Mouse (Mus musculus) adrenal gland, postnatal 14 days (tissue): Measurements from ENCODE around the gene Rps6ka1. TPM values are rescaled to one million over a fixed set of nuclear protein-coding genes. Genes with fewer than 3 reads are reported as not detected.
A peak's percentile ranks its signal among the peaks of the same experiment; 100 is the strongest.
"Not testable (repeated sequence)": the region's sequence is repeated elsewhere in the genome, so short reads cannot be mapped to it uniquely, and the experiment has no call there.

ENCODE experiments used
- DNase-seq: peaks from one replicate; pipeline ENCODE4 v3.0.0; 2021; ENCODE audit warnings: mixed read lengths
- total RNA-seq: library from RNA; stranded (reverse); gene quantifications from 2 replicates; pipeline ENCODE4 v1.2.3, GENCODE M21; 2021

The Rps6ka1 gene
- total RNA-seq, 1 experiment from 2014 or later = 17.9 TPM

DNA sequence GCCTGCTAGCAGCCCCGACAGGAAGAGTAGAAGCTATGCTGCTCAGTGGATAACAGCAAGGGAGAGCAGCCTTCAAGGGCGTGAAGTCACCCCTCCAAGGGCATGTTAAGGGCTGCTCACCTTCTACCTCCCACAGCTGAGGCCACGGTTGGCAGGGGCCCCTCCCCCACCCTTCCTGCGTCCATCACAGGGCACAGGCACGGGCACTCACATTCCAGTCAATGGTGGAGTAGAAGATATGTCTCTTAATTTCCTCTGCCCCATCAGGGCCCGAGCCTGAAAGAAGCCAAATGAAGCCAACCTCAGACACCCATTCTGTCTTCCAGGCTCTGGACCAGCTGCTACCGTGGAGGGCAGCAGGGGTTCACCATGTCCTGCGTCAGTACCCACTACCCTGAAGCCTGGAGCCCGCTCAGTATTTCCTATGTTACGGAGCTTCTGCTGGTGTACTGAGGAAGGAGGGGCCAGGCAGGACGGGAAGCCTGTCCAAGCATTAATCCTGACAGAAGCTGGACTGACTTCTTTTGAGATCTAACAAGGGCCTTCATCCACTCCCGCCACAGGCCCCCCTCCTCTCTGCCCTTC is 23.7 kb downstream of the Rps6ka1 start:
- DNase-seq = peak; percentile 59

- DNase-seq = no peak
Observed at GRCm38 (mm10) chr4:133857527-133857926, 30.1 kb downstream of the Rps6ka1 start.

DNA sequence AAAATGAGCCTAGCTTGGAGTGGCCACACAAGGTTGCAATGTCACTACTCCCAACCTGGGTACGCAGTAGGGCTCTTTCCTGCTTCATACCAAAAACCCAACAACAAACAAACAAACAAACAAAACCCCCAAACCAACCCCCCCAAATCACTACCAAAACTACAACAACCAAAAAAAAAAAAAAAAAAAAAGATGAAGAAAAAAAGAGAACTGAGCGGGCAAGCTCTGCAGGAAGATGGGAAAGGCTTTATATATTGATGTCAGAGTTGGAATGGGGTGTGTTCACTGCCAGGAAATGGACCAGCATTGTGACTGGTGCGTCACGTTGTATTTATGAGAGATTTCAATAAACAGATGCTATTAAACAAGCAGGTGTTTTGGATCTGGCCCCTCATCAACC is 33.0 kb downstream of the Rps6ka1 start:
- DNase-seq = no peak

DNA sequence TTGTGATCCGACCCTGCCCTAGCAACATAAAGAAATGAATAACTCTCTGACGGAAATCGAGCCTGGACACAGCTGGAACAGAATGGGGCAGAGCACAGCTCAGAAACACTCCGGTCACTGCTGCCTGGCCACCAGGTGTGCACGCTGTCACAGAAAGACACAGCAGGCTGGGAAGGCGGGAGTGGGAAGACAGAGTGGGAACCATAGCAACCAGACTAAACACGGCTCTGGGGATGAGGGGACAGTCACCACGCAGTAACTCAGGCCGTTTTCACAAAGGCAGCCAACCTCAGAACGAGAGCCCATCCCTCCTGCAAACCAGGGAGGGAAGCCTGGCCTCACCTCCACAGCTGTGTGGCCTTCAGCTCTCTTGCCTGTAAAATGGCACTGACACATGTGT is 34.0 kb downstream of the Rps6ka1 start:
- no peak for DNase-seq

GRCm38 (mm10) chr4:133846625-133847024 is 41.0 kb downstream of the Rps6ka1 start:
- no peak for DNase-seq

DNA sequence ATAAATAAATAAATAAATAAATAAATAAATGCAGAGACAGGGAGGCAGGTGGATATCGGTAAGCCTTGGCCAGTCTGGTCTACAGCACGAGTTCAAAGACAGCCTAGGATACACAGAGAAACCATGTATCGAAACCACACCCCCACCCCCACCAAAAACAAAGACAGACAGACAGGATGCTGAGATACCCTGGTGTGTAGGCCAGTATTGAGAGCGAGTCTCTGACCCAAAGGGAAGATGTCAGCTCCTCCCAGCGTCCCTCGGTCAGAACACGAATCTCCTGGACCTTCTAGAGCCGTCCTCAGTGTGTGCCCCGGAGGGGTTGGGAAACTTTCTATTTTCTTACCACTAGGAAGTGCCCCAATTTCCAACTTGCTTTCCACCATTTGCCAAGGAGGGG is 42.5 kb downstream of the Rps6ka1 start:
- no peak for DNase-seq

GRCm38 (mm10) chr4:133844209-133844841 is 43.3 kb downstream of the Rps6ka1 start:
- no peak for DNase-seq

DNA sequence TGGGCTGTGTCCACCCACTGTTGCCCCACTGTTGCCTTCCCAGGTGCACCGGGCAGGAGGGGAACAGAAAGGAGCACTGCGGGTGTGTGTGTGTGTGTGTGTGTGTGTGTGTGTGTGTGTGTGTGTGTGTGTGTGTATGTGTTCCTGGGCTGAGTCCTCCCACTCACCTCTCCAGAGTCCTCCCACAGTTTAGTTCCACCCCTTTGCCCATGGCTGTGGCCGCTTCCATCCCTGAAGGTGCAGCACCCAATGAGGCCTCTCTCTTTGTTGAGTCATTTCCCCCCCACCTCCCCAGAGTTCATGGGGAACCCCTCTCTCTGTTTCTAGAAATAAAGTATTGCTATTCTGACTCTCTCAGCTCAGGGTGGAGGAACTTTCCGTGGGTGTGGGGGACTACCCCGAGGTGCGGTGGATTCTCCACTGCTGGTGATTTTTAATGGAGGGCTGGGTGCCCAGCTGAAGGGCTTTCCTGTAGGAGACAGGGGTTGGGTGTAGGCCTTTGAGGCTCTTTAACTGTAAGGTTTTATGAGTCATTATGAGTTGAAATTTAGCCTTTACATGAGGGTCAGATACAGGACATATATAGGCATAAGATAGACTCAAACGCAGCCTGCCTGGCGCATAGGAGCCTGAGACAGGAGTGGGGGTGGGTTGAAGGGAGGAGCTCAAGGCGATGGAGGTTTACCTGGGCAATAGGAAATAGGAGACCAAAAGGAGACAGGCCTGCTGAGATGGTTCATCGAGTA is 44.4 kb downstream of the Rps6ka1 start:
- DNase-seq = no peak

DNA sequence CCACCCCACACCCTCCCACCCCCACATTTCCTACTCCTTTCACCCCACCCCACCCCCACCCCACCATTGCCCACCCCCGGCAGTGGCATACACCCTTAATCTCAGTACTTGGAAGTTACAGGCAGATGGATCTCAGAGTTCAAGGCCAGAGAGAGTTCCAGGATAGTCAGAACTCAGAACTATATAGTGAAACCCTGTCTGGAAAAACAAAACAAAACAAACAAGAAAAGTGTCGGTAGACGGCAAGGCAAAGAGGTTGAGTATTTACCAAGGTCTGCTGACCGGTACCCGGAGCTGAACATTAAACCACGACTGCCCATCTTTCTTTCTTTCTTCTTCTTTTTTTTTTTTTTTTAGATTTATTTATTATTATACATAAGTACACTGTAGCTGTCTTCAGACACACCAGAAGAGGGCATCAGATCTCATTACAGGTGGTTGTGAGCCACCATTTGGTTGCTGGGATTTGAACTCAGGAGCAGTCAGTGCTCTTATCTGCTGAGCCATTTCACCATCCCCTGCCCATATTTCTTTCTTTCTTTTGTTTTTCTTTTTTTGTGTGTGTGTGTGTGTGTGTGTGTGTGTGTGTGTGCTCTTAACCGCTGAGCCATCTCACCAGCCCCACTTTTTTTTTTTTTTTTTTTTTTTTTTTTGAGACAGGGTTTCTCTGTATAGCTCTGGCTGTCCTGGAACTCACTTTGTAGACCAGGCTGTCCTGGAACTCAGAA is 45.7 kb downstream of the Rps6ka1 start:
- not testable (repeated sequence) for DNase-seq

- DNase-seq = peak; percentile 55
Observed at GRCm38 (mm10) chr4:133841035-133841434, 46.6 kb downstream of the Rps6ka1 start.

DNA sequence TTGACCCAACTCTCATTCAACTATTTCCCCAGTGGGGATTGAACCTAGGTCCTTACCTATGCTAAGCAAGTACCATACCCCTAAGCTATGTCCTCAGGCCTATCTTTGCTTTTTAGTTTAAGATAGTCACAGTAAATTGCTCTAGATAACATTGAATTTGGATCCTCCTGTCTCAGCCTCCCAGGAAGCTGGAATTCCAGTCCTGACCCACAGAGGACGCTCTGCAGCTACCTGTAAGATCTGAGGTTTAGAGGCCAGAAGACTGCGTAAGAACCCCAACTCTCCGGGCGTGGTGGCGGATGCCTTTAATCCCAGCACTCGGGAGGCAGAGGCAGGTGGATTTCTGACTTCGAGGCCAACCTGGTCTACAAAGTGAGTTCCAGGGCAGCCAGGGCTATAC is 47.1 kb downstream of the Rps6ka1 start:
- DNase-seq = no peak

DNA sequence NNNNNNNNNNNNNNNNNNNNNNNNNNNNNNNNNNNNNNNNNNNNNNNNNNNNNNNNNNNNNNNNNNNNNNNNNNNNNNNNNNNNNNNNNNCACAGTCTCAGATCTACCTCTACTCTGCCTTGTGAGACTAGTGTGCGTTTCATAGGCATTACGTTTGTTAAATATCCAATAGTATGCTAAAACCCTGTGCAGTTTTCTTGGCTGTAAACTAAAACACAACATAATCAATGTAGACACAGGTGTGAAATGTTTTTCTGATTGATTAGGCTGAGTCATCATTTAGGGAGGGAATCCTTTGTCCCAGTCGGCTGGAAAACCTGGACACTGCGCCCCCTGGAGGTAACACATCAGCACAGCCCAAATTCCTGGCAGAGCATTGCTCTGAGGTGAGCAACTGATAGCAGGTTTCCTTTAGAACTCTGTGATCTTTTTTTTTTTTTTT is 48.2 kb downstream of the Rps6ka1 start:
- DNase-seq = peak; percentile 62

DNA sequence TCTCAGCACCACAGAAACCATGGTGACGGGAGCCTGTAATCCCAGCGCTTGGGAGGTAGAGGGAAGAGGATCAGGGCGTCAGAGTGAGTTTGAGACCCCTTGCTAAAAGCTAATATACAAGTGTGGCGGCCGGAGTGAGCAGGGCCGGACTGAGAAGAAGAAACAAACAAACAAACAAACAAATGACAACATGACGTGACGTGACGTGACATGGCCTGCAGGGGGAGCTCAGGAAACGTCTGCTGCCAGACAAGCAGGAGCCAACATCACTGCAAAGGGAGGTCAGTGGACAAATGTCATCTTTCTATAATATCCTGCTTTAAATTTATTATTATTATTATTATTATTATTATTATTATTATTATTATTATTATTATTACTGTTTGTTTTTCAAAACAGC is 51.0 kb downstream of the Rps6ka1 start:
- DNase-seq = peak; percentile 55

DNA sequence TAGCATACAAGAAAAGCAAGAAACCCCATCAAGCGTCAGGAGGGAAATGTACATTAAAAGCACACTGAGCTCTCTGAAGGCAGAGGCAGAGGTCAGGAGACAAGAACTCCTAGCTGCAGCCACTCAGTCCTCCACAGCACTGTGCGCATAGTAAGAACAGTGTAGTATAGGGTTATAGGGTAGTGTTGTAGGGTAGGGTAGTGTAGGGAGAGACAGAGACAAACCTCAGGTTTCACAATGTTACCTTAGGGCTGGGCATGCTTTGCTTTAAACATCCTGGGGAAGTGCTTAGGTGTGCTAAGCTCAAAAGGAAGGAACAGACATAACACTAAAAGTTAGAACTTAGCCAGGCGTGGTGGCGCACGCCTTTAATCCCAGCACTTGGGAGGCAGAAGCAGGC is 52.4 kb downstream of the Rps6ka1 start:
- DNase-seq = no peak

DNA sequence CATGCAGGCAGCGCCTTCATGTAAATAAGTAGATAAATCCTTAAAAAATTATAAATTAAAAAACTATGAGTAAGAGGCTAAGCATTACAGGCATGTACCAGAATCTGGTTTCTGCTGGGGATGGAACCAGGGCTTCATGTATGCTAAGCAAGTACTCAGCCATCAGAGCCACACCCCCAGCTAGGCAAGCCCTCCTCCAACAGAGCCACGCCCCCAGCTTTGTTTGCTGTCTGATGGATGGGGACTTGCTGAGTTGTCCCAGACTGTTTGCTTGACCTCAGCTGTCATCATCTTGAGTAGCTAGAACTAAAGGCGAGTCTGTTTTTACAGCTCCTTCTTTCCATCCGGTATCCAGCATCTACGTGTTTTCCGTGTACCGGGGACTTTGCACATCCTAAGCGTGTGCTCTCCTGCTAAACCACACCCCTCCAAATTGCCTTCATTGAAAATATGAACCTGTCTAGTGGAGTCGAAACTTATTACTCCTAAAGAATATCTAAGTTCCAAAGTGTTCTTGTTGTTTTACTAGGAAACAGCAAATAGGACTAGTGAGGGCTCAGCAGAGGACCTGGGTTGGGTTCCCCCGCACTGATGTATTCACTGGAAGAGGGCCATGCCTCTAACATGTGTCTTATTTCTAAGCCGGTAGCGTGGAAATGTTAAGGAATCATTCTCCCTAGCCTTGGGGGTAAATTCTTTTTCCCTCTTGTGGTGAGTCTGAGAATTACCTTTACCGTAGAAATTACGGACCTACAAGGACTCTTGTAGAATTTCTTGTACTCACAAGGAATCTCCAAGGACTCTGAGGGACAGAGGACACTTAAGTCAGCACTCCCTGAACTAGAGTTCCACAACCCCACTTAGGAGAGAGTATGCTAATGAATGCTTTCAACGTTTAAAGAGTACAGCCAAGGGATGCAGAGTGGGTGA is 54.4 kb downstream of the Rps6ka1 start:
- DNase-seq = peak; percentile 77

- DNase-seq = no peak
Observed at GRCm38 (mm10) chr4:133830453-133830852, 57.1 kb downstream of the Rps6ka1 start.

DNA sequence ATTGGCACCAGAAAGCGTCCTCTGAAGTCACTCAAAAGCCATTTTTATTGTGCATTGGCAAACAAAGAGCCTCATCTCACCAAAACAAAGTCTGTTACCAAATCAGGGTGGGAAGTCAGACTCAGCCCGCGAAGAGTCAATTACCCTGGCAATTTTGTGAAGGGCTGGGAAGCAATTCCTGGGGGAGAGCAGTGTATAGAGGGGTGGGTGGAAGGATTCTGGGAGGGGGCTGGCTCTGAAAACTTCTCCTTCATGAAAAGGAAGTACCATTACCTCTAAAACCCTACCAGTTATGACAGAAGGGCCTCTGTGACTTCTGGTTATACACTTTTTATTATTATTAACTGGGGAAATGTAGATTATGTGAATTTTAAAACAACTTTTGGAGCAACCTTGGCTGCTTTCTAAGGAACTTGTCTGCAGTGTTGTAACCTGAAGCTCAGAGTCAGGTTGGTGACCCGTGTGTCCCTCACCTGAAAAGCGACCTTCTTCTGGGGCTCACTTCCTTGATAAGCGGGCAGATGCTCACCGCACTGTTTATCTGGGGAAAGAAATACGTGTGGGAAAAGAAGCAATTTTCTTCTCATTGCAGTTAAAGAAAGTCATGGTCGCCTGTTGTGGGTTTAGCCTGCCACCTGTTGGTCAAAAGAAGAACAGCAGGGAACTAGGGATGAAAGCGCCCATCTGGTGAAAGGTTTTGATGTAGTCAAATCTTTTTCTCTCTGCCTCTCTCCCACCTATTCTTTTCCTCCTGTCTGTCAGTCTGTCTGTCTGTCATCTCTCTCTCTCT is 58.1 kb downstream of the Rps6ka1 start:
- DNase-seq = peak; percentile 81

- DNase-seq = no peak
Observed at GRCm38 (mm10) chr4:133827887-133828794, 59.5 kb downstream of the Rps6ka1 start.

DNA sequence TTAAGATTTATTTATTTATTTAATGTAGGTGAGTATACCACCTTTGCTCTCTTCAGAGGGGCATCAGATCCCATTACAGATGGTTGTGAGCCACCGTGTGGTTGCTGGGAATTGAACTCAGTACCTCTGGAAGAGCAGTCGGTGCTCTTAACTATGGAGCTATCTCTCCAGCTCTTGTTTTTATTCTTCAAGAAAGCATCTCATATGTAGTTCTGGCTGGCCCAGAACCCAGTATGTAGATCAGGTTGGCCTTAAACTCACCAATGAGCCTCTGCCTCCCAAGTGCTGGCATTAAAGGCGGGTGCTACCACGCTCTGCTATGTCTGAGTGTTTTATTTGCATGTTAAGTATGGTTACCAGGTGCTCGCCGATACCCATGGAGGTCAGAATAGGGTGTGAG is 60.2 kb downstream of the Rps6ka1 start:
- no peak for DNase-seq

DNA sequence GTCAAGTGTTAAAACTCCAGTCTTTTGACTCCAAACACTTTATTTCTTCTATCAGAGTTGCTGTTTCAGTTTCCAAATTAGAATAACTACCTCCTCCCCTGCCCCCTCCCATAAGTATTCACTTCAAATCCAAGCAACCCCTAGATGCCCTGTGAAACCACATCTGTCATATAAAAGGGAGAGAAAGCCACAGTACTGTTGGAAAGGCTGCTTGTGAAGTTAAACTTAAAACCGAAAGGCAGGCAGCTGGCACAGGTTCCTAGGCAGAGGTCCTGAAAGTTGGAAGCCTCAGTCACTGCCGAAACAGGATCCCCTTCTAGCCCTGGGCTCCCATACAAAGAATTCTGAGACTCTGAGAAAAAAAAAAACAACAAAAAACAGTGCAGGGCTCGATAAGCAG is 61.9 kb downstream of the Rps6ka1 start:
- DNase-seq = no peak
